Mouse (Mus musculus): ENCODE results near the gene Pard3.
"Not testable (repeated sequence)": the region's sequence is repeated elsewhere in the genome, so short reads cannot be mapped to it uniquely, and the experiment has no call there.

The Pard3 gene

DNA sequence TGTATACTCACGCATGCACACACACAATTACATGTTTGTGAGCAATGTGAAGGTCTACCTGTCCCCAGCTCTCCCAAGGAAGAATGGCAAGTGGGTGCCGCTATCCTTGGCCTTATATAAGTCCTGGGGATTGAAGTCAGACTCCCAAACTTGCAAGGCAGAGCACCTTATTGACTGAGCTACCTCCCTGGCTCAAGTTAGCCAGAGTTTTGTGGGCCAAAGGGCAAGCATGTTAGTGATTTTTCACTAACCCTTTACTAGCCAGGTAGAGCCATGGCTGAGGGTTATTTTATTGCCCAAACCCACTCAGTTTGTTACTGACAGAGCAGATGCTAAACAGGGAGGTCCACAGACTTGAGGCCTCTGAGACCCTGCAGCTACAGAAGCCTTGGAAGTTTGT is 73.1 kb downstream of the Pard3 start:
- no peak for DNase-seq (ENCODE audit: low spot score in 2 of 2)

DNA sequence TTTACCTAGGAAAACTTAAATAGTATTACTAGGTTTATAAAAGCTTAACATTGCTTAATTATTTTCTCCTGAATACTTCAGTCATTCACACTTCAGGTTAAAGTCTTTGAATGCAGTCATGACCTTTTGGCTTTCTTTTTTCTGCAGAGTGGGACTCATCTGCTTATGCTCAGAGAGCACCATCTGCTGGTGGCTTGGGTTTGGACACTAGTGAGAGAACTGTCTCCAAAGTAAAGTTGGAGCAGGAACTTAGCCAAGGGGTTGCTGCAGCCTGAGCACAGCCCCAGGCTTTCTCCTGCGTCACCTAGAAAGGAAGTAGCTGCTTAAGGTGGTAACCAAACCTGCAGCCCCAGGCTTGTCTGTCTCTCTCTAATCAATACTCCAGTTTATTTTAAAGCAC is 75.5 kb downstream of the Pard3 start:
- peak; percentile 59 to 81 for DNase-seq (ENCODE audit: low spot score in 2 of 2)

DNA sequence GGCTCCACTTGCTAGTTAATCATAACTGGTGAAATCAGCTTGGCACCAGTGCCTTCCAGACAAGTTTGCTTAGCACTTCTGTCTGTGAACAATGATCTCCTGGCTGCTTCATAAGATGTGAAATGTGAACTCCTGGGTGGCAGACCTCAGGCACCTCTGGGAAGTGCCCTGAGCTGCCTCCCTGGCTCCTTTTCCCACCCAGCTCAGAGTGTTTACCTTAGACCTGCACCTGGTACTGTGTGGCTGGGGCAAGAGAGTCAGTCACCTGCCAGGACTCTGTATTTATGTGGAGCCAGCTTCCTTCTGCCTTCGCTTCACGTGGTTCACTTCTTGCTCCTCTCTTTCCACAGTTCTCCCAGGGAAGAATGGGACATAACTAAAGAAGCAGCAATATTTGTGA is 77.3 kb downstream of the Pard3 start:
- no peak for DNase-seq (ENCODE audit: low spot score in 2 of 2)

DNA sequence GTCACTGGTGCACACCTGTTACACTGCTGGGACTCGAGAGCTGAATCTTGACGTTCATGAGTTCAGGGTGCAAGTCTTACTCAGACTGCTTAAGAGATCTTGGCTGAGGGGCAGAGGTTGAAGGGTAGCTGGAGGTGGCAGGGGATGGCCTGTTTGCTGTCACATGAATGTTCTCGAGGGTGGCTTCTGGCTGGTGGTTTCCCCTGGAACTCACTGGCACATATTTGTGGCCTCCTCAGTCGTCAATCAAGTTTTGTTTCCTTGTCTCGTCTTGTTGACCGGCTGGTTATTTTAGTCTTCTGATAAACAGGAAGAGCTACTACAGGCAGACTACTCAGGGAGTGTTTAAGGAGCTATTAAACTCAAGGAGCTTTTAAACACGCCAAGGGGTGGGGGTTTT is 79.9 kb downstream of the Pard3 start:
- no peak for DNase-seq (ENCODE audit: low spot score in 2 of 2)

DNA sequence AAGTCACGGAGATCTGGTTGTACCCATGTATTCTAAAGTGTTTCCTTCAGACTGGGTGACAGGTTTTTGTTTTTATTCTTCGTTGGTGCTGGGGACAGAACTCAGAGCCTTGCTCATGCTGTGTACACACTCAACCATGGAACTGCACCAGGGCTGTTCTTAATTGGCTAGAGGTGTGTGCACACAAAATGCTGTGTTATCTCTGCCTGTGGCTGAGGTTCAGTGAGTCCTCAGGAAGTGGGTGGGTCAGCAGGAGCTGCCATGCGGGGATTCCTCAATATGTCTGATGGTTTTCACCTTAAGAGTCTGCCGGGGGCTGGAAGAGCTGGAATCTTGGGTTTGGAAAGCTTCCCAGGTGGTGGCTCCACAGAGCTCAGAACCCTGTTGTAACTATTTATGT is 80.9 kb downstream of the Pard3 start:
- DNase-seq (ENCODE audit: low spot score in 2 of 2) = no peak

DNA sequence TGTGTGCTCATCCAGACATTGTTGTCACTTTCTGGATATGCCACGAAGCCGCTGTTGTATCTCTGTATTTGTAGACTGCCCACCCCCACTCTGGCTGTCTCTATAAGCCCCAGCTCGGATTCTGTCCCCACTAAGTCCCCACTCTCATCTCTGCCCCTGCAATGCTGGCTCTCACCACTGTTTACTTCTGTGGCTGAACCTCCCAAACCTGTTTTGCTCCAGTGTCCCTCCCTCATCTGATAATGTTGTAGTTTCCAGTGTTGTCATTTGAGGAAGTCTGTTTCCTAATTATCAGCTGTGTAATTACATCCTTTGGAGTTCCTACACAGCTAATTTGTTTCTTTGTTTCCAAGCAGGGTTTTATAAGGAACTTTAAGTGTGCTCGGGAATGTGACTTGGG is 81.4 kb downstream of the Pard3 start:
- DNase-seq (ENCODE audit: low spot score in 2 of 2) = no peak

DNA sequence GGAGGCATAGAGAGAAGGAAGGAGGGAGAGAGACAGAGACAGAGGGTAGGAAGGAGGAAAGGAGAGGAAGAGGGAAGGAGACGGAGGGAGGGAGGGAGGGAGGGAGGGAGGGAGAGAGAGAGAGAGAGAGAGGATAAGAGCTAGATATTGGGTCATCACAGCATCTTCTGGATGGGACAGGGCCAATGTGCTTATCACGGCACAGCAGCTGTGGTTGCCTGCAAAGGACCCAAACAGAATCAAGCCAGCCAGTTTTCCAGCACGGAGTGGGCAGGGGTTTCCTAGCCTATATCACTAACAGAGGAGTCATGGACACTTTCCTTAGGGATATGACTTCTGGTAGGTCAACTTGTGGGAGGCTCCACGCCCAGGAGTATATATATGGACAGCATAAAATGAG is 82.4 kb downstream of the Pard3 start:
- DNase-seq (ENCODE audit: low spot score in 2 of 2) = no peak

DNA sequence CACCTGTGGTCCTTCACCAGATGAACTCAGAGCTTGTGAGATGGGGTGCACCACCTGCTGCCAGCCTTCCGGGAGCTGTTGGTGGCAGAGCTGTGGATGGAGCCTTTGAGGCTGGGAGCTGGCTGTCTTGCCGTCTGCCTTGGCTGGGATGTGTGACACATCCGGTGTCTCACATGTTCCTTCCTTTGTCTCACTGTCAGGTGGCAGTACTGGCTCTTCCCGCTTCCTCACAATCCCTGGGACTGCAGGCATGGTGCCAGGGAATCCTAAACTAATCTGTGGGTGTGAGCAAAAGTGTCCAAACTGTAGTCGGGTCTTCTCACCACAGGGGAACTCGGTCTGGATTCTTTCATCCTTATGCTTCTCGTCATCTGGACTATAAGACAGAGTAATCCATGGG is 85.1 kb downstream of the Pard3 start:
- no peak for DNase-seq (ENCODE audit: low spot score in 2 of 2)

DNA sequence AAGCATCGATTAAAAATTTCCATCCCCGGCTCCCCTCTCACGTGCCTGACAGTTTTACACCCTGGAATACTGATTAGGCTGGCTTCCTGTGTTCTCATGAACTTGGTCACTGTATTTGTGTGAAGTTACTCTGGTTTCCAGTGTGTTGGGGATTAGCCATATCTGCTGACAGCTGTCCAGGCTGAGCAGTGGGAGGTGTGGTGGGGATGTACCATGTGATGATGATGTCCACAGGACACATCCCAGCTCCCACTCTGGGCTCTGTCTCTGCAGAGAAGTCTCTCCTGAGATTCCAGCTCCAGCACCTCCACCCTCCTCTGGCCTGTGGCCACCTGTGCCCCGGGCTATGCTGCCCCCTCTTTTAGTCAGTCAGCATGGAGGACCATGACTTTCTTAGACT is 87.0 kb downstream of the Pard3 start:
- no peak for DNase-seq (ENCODE audit: low spot score in 2 of 2)

DNA sequence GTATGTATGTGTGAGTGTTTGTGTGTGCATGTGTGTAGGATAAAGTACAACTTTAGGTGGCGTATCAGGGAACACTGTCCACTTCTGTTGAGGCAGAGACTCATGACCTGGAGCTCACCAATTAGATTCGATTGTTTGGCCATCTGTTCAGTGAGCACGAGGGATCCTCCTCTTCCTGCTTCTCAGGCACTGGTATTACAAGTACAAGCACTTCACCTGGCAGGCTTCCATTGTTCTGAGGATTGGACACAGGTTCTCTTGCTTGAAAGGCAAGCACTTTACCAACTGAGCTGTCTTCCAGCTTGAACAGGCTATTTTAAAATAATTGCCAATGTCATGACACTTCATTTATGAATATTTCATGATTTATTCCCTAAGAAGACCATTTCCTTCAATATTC is 88.0 kb downstream of the Pard3 start:
- DNase-seq (ENCODE audit: low spot score in 2 of 2) = no peak

DNA sequence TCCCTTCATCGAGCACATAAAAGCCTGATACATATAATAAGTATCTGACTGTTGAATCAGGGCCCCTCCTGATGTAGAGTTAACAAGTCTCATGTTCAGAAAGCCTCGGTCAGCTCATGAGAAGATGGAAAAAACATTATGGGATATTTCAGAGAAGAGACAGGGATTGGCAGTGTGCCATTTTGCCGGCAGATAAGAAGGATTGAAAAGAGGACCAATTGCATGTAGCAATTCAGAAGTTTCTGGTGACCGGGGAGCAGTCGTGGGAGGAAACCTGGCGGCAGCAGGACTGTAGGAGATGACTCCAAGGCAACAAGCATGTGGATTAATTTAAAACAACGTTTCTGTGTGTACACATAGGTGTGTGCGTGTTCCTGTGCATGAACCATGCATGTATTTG is 93.4 kb downstream of the Pard3 start:
- DNase-seq (ENCODE audit: low spot score in 2 of 2) = peak in 1 of 2 experiments; percentile 31

DNA sequence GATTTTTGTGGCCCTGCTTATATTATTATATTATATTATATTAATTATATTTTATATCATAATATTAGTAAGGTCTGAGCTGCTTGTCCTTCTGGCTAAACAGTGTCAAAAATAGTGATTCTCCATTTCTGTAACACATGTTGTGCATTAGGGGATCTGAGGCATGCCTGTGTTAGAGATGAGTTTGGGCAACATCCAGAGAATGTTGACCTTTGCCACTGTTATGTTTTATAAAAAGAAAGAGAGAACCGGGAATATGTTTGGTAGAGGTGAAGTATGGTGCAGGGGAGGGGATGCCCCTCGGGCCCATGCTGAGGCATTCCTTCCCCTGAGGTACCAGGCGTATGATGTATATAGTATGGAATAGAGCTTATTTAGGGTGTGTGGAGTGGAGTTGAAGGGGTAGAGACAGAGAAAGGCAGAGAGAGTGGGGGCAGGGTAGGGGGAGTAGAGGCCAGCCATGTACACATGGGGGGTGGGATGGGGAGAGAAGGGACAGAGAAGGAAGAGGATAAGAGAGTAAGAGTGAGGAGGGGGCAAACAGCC is 95.8 kb downstream of the Pard3 start:
- DNase-seq (ENCODE audit: low spot score in 2 of 2) = no peak

DNA sequence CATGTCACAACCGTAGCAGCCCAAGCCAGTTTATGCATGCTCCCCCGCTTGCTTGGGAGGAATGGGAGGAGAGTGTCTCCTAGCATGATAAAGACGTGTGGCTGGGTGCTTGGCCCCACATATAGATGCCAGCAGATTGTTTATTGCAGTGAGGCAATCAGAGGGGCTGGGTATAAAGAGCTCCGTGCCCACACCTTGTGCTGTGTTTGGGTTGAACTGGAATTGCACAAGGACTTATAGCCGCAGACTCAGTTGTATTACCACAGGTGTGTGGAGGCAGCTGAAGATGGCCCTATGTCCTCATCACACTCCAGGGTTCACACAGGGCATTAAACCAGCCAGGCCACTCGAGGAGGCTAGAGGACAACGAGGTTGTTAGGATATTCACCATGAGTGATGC is 98.2 kb downstream of the Pard3 start:
- DNase-seq (ENCODE audit: low spot score in 2 of 2) = no peak

DNA sequence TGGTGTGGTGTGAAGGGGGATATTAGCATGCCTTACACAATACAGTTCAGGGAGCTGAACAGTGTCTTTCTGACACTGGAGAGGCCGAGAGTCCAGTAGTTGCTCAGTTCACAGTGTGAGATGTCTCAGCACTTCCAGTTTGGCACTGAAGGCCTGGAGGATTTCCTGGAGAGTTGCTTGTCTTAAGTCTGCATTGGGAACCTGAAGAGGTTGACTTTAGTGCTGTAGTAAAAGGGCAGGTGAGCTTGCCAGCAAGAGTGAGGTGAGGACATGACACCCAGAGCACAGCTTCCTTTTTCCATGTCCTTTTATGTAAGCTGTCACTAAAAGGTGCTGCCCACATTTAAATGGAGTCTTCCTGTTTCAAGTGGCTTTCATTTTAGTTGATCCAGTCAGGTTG is 99.1 kb downstream of the Pard3 start:
- DNase-seq (ENCODE audit: low spot score in 2 of 2) = no peak

DNA sequence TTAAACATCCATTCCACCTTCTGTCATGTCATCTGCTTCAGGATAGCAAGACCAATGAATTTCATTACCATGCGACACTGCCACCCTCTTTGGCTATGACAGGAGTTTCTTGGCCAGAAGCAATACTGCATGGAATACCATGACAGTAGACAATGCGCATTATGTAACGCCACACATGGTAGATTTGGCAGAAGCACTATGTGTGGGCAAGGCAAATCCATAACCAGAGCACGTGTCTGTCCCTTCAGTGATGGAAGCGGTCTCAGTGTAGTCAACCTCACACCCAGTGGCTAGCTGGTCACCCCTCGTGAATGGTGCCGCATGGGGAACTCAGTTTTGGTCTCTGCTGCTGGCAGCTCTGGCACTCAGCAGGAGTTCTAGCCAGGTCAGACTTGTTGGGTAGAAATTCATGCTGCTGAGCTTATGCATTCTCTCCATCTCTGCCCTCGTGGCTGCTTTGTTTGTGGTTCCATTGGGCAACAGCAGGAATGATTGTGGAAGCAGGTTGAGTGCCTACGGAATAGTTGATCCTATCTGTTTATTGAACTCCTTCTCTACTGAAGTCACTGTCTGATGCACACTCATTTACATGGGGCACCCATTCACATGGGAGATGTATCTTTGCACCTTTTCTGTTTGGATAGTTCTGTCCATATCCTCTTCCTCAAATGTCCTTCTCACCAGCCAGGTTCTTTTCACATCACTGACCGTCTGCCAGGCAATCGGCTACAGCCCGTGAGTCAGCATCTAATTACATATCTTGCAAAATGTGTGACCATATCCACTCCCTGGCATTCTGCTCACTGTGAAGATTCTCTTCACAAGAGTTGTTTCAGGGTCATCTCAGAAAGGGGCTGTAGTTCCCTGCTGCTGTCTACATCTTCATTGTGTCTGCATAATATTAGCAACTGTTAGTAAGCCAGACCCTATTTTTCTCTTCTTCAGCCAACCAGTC is 100.9 kb downstream of the Pard3 start:
- DNase-seq (ENCODE audit: low spot score in 2 of 2) = no peak

DNA sequence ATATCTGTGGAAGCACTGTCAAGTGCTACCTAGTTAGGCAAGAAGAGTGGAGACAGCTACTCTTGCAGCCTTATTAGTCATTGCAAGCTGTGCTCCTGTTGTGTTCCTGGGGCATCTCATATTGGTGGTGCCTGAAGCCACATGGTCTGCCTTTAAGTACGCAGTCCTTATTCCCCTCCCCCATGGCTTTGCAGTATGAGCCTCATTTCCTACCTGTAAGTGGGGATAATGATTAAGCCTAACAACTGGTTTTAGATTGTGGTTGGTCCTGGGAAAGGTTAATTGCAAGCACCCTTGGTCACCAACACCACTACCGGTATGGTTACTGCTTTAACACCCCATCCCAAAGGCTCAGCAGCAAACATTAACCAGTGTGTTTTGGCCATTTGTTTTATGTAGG is 104.8 kb downstream of the Pard3 start:
- no peak for DNase-seq (ENCODE audit: low spot score in 2 of 2)

DNA sequence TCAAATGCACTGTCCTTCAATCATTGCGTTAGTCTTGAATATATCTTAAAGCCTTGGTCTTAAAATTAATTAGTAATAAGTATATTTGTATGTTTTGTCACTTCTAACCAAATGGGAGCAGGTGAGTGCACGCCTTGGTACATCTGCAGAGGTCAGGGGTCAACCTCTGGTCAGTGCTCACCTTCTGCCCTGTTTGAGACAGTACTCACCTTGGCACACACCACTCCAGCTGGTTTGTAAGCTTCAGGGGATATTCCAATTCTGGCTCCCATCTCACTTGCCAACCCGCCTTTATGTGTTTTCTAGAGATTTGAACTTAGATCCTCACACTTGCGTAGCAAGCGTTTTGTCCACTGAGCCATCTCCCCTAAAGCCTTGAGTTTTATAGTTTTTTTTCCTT is 105.7 kb downstream of the Pard3 start:
- no peak for DNase-seq (ENCODE audit: low spot score in 2 of 2)

DNA sequence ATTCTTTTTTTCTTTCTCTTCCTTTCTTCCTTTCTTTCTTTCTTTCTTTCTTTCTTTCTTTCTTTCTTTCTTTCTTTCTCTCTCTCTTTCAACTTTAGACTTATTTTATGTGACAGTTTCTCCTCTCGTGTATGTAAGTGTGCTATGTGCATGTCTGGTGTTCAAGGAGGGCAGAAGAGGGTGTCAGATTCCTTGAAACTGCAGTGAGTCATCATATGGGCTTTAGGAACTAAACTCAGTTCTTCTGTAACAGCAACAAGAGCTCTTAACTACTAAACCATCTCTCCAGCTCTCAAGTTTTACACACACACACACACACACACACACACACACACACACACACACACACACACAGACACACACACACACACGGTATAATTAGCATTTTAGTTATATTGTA is 106.7 kb downstream of the Pard3 start:
- DNase-seq (ENCODE audit: low spot score in 2 of 2) = not testable (repeated sequence)

DNA sequence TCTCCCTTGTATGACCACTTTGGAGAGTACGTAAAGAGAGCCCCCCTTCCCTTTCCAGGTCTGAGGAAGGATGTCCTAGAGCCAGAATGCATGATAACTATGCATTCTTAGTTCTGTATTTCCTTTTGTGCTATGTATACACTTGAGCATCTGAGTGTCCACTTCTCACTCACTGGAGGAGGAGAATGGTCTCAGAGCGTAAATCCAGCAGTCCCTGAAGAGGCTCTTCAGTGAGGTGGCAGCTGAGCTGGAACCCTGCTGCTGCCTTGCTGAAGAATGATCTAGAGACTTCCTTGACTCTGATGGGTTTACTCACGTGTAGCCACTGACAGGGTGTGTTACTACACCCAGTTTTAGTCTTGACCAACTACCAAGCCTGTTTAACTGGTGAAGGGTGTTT is 107.2 kb downstream of the Pard3 start:
- DNase-seq (ENCODE audit: low spot score in 2 of 2) = no peak

DNA sequence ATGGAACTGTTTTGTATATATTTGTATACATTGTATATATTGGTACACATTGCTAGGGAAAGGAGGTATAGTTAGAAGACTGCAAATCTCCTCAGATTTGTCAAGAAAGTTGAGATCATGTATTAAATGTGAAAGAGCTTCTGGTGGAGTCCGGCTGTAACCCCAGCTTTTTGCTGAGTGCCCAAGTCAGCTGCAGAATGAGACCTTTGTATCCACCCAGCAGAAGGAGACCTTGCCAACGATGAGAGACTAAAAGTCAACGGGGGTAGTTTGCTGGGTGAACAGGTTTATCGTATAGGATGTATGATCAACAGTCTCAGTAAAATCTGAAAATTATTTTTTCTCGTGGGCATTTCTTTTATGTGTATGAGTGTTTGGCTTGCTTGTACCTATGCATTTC is 109.8 kb downstream of the Pard3 start:
- DNase-seq (ENCODE audit: low spot score in 2 of 2) = no peak

DNA sequence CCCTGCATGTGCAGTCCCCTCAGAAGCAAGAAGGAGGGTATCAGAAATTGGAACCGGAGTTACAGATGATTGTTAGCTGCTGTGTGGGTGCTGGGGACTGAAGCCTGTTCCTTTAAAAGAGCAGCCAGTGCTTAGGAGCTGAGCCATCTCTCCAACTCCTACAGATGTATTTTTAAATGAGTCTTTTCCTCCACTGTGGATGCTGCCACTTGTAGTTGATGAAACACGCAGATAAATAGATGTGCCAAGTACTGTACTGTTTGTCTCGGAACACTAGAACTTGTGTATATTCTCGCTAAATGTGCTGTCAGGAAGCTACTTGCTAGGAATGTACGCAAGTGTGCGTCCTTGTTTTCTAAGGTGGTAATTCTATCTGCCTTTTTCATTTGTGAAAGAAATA is 110.7 kb downstream of the Pard3 start:
- no peak for DNase-seq (ENCODE audit: low spot score in 2 of 2)

DNA sequence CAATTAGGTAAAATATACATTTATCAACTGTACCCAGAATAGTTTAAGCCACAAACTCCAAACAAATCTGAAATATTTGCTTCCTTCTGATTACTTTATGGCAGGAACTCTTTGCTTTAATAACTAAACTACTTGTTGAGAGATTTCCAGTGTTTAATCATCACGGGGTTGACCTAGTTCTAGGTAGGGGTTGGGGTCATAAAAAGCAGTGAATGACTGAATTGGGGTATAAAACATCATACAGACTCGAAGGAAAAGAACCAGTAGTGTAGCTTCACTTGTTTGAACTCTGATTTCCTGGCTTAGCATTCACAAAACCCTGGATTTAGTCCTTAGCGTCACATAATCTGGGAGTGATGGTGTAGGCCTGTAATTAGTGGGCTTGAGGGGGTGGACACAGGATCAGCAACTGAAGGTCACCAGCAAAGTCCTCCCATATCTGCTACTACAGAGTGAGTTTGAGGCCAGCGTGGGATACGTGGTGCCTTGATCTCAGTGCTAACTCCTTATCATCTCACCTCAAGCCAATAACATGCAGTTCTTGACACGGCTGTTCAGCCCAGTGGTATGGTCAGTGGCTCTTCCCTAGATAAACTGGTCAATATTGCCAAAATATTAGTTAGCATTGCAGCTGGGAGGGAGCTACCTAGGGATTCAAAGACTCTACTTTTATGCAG is 111.6 kb downstream of the Pard3 start:
- DNase-seq (ENCODE audit: low spot score in 2 of 2) = no peak

DNA sequence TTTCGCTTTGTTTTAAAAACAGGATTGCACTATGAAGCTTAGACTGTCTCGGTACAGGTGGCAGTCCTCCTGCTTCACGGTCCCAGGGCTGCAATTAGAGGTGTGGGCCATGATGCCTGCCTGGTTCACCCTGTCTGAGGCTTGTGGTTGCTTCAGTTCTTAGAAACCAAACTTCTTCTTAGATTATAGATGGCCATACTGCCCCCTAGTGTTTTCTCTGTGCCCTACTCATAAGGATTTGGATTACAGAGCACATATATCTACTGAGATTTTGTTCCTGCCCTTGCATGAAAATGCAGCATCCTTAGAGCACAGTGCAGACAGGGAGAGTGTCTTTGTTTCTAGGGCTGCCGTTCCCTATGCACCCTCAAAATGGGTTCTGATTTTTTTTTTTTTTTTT is 114.9 kb downstream of the Pard3 start:
- no peak for DNase-seq (ENCODE audit: low spot score in 2 of 2)
